Mouse (Mus musculus): ENCODE data around the gene Prdx2. TPM values are rescaled to one million over a fixed set of nuclear protein-coding genes. Genes with fewer than 3 reads are reported as not detected.

Gene Prdx2
- polyA plus RNA-seq, 1 experiment from 2014 or later, result 644 TPM

Small RNA genes within 50 kb of the gene (microRNA-seq; reads per million reads assigned to microRNA genes)
- not detected for gene Gm24197

Other genes starting within 250 kb of the Prdx2 start
- gene G430095P16Rik, start 246.6 kb upstream of the Prdx2 start, polyA plus RNA-seq (2015; fragmentation: Nextera tagmentation; extraction: Ambion mirVana), result 3.1 and 3.7 TPM in 2 replicates
- gene Nfix, start 169.2 kb upstream of the Prdx2 start, polyA plus RNA-seq (2015; fragmentation: Nextera tagmentation; extraction: Ambion mirVana), result 43.9 and 44.6 TPM in 2 replicates
- gene Dand5, start 146.8 kb upstream of the Prdx2 start, polyA plus RNA-seq (2015; fragmentation: Nextera tagmentation; extraction: Ambion mirVana), result 6.3 and 6.5 TPM in 2 replicates
- gene Gadd45gip1, start 138.1 kb upstream of the Prdx2 start, polyA plus RNA-seq (2015; fragmentation: Nextera tagmentation; extraction: Ambion mirVana), result 38.6 and 43.0 TPM in 2 replicates
- gene Rad23a, start 128.9 kb upstream of the Prdx2 start, polyA plus RNA-seq (2015; fragmentation: Nextera tagmentation; extraction: Ambion mirVana), result 110 and 120 TPM in 2 replicates
- 980 and 996 TPM in 2 replicates for gene Calr, start 122.7 kb upstream of the Prdx2 start, polyA plus RNA-seq (2015; fragmentation: Nextera tagmentation; extraction: Ambion mirVana)
- gene Farsa, start 112.6 kb upstream of the Prdx2 start, polyA plus RNA-seq (2015; fragmentation: Nextera tagmentation; extraction: Ambion mirVana), result 90.1 and 93.3 TPM in 2 replicates
- gene Syce2, start 97.5 kb upstream of the Prdx2 start, polyA plus RNA-seq (2015; fragmentation: Nextera tagmentation; extraction: Ambion mirVana), result 58.7 and 59.6 TPM in 2 replicates
- gene Gcdh, start 75.7 kb upstream of the Prdx2 start, polyA plus RNA-seq (2015; fragmentation: Nextera tagmentation; extraction: Ambion mirVana), result 36.7 and 37.3 TPM in 2 replicates
- 1.5 and 4.9 TPM in 2 replicates for gene Klf1, start 67.7 kb upstream of the Prdx2 start, polyA plus RNA-seq (2015; fragmentation: Nextera tagmentation; extraction: Ambion mirVana)
- gene Dnase2a, start 61.0 kb upstream of the Prdx2 start, polyA plus RNA-seq (2015; fragmentation: Nextera tagmentation; extraction: Ambion mirVana), result 19.9 and 21.1 TPM in 2 replicates
- gene Mast1, start 32.2 kb upstream of the Prdx2 start, polyA plus RNA-seq (2015; fragmentation: Nextera tagmentation; extraction: Ambion mirVana), result 0.64 and 0.72 TPM in 2 replicates
- 0.23 and 0.29 TPM in 2 replicates for gene Rtbdn, start 22.6 kb upstream of the Prdx2 start, polyA plus RNA-seq (2015; fragmentation: Nextera tagmentation; extraction: Ambion mirVana)
- gene Gm49661, start 154 bp upstream of the Prdx2 start, polyA plus RNA-seq (2015; fragmentation: Nextera tagmentation; extraction: Ambion mirVana), result not detected in 2 replicates
- 114 and 119 TPM in 2 replicates for gene Rnaseh2a, start 180 bp downstream of the Prdx2 start, polyA plus RNA-seq (2015; fragmentation: Nextera tagmentation; extraction: Ambion mirVana)
- gene Junb, start 9.1 kb downstream of the Prdx2 start, polyA plus RNA-seq (2015; fragmentation: Nextera tagmentation; extraction: Ambion mirVana), result 13.7 and 15.5 TPM in 2 replicates
- 24.2 and 27.2 TPM in 2 replicates for gene Hook2, start 21.0 kb downstream of the Prdx2 start, polyA plus RNA-seq (2015; fragmentation: Nextera tagmentation; extraction: Ambion mirVana)
- gene Best2, start 44.9 kb downstream of the Prdx2 start, polyA plus RNA-seq (2015; fragmentation: Nextera tagmentation; extraction: Ambion mirVana), result not detected in 2 replicates
- 121 and 122 TPM in 2 replicates for gene Asna1, start 55.7 kb downstream of the Prdx2 start, polyA plus RNA-seq (2015; fragmentation: Nextera tagmentation; extraction: Ambion mirVana)
- 92.1 and 101 TPM in 2 replicates for gene Trir, start 57.2 kb downstream of the Prdx2 start, polyA plus RNA-seq (2015; fragmentation: Nextera tagmentation; extraction: Ambion mirVana)
- 27.7 and 29.5 TPM in 2 replicates for gene Tnpo2, start 67.3 kb downstream of the Prdx2 start, polyA plus RNA-seq (2015; fragmentation: Nextera tagmentation; extraction: Ambion mirVana)
- 28.2 and 29.9 TPM in 2 replicates for gene Fbxw9, start 90.5 kb downstream of the Prdx2 start, polyA plus RNA-seq (2015; fragmentation: Nextera tagmentation; extraction: Ambion mirVana)
- not detected in 2 replicates for gene Gm5741, start 98.4 kb downstream of the Prdx2 start, polyA plus RNA-seq (2015; fragmentation: Nextera tagmentation; extraction: Ambion mirVana)
- 51.9 and 53.9 TPM in 2 replicates for gene Dhps, start 102.2 kb downstream of the Prdx2 start, polyA plus RNA-seq (2015; fragmentation: Nextera tagmentation; extraction: Ambion mirVana)
- 134 and 137 TPM in 2 replicates for gene Wdr83os, start 111.2 kb downstream of the Prdx2 start, polyA plus RNA-seq (2015; fragmentation: Nextera tagmentation; extraction: Ambion mirVana)
- 45.4 and 45.8 TPM in 2 replicates for gene Wdr83, start 111.7 kb downstream of the Prdx2 start, polyA plus RNA-seq (2015; fragmentation: Nextera tagmentation; extraction: Ambion mirVana)
- 44.6 and 48.7 TPM in 2 replicates for gene Man2b1, start 113.7 kb downstream of the Prdx2 start, polyA plus RNA-seq (2015; fragmentation: Nextera tagmentation; extraction: Ambion mirVana)
- 3.4 and 3.7 TPM in 2 replicates for gene Zfp791, start 153.5 kb downstream of the Prdx2 start, polyA plus RNA-seq (2015; fragmentation: Nextera tagmentation; extraction: Ambion mirVana)
- gene Cks1brt, start 182.3 kb downstream of the Prdx2 start, polyA plus RNA-seq (2015; fragmentation: Nextera tagmentation; extraction: Ambion mirVana), result not detected in 2 replicates

All from lung, embryonic 16.5 days (tissue).